ENCODE assay signal across 20 mouse cellular contexts in genomic region chr4:28064935-28065334, GRCm38 (mm10).
"Had no signal": no experiment of that assay in that cellular context is flagged by ENCODE, and none has a peak within 500 bp of the region (broad histone marks: within the 10 kb centered on the region; RNA-seq: fewer than 3 reads in every experiment).

No protein-coding gene starts in this region.

- H3K9me3 ChIP-seq: lung, embryonic 15.5 days; midbrain, embryonic 10.5 days; midbrain, embryonic 12.5 days; neural tube, embryonic 13.5 days; neural tube, embryonic 15.5 days had no signal

- H3K36me3 ChIP-seq: lung, embryonic 15.5 days; midbrain, embryonic 10.5 days; midbrain, embryonic 12.5 days; neural tube, embryonic 13.5 days; neural tube, embryonic 15.5 days had no signal

- H3K4me2 ChIP-seq: lung, embryonic 15.5 days; midbrain, embryonic 12.5 days; neural tube, embryonic 13.5 days; neural tube, embryonic 15.5 days had no signal

- H3K4me1 ChIP-seq: lung, embryonic 15.5 days; midbrain, embryonic 10.5 days; midbrain, embryonic 12.5 days; neural tube, embryonic 13.5 days; neural tube, embryonic 15.5 days had no signal

- ATAC-seq: liver, postnatal 0 days; midbrain, embryonic 16.5 days had no signal

- H3K27ac ChIP-seq: lung, embryonic 15.5 days; midbrain, embryonic 10.5 days; midbrain, embryonic 12.5 days; neural tube, embryonic 13.5 days; neural tube, embryonic 15.5 days had no signal

- H3K27me3 ChIP-seq: lung, embryonic 15.5 days; midbrain, embryonic 12.5 days; neural tube, embryonic 13.5 days; neural tube, embryonic 15.5 days had no signal

- H3K4me3 ChIP-seq: lung, embryonic 15.5 days; midbrain, embryonic 10.5 days; midbrain, embryonic 12.5 days; myocyte; neural tube, embryonic 13.5 days; neural tube, embryonic 15.5 days had no signal

- H3K9ac ChIP-seq: liver, postnatal 0 days; lung, embryonic 15.5 days; midbrain, embryonic 12.5 days; neural tube, embryonic 13.5 days; neural tube, embryonic 15.5 days had no signal

- DNase-seq: liver, postnatal 0 days; lung, adult 2 months; lung, postnatal 10 days; lung, postnatal 4 days; midbrain, embryonic 14.5 days; retina, postnatal 1 day; right cerebral cortex, adult 18-20 months; right cerebral cortex, postnatal 25 days; right cerebral cortex, postnatal 4 days; spleen, adult 18-20 months; thymus, adult 2 months; thymus, postnatal 25 days; thymus, postnatal 4 days had no signal
